Mouse (Mus musculus): ENCODE data around the gene Psma3. TPM values are rescaled to one million over a fixed set of nuclear protein-coding genes. Genes with fewer than 3 reads are reported as not detected.
"Not testable (repeated sequence)": the region's sequence is repeated elsewhere in the genome, so short reads cannot be mapped to it uniquely, and the experiment has no call there.

Psma3 gene
- total RNA-seq, 2 experiments from 2014 or later, result 252 to 324 TPM

GRCm38 (mm10) chr12:71000344-71000743 lies 25.9 kb downstream of the Psma3 start:
- ATAC-seq (ENCODE audit: poor library complexity, severe bottlenecking), result no peak

GRCm38 (mm10) chr12:71001456-71001855 lies 27.0 kb downstream of the Psma3 start:
- no peak for ATAC-seq (ENCODE audit: poor library complexity, severe bottlenecking)

GRCm38 (mm10) chr12:71003760-71004426 lies 29.5 kb downstream of the Psma3 start:
- ATAC-seq (ENCODE audit: poor library complexity, severe bottlenecking), result no peak

GRCm38 (mm10) chr12:71006141-71006540 lies 31.7 kb downstream of the Psma3 start:
- ATAC-seq (ENCODE audit: poor library complexity, severe bottlenecking), result no peak

GRCm38 (mm10) chr12:71006901-71007300 lies 32.5 kb downstream of the Psma3 start:
- no peak for ATAC-seq (ENCODE audit: poor library complexity, severe bottlenecking)

- no peak for ATAC-seq (ENCODE audit: poor library complexity, severe bottlenecking)
These were observed 35.3 kb downstream of the Psma3 start for GRCm38 (mm10) chr12:71009769-71010168.

- ATAC-seq (ENCODE audit: poor library complexity, severe bottlenecking), result peak; percentile 49
These were observed 40.5 kb downstream of the Psma3 start for GRCm38 (mm10) chr12:71014845-71015362.

GRCm38 (mm10) chr12:71015363-71016210 lies 41.2 kb downstream of the Psma3 start, which contains the start of gene Arid4a:
Gene Arid4a, plus strand, starts transcription at chr12:71015990.
- ATAC-seq (ENCODE audit: poor library complexity, severe bottlenecking), result peak; percentile 84

- ATAC-seq (ENCODE audit: poor library complexity, severe bottlenecking), result no peak
These were observed 41.7 kb downstream of the Psma3 start for GRCm38 (mm10) chr12:71016211-71016502.

- ATAC-seq (ENCODE audit: poor library complexity, severe bottlenecking), result peak; percentile 22
These were observed 42.3 kb downstream of the Psma3 start for GRCm38 (mm10) chr12:71016503-71017241.

- ATAC-seq (ENCODE audit: poor library complexity, severe bottlenecking), result no peak
These were observed 42.8 kb downstream of the Psma3 start for GRCm38 (mm10) chr12:71017242-71017571.

- no peak for ATAC-seq (ENCODE audit: poor library complexity, severe bottlenecking)
These were observed 43.4 kb downstream of the Psma3 start for GRCm38 (mm10) chr12:71017827-71018226.

- ATAC-seq (ENCODE audit: poor library complexity, severe bottlenecking), result no peak
These were observed 44.8 kb downstream of the Psma3 start for GRCm38 (mm10) chr12:71019211-71019610.

GRCm38 (mm10) chr12:71024411-71024810 lies 50.0 kb downstream of the Psma3 start:
- ATAC-seq (ENCODE audit: poor library complexity, severe bottlenecking), result no peak

GRCm38 (mm10) chr12:71028265-71028664 lies 53.8 kb downstream of the Psma3 start:
- not testable (repeated sequence) for ATAC-seq (ENCODE audit: poor library complexity, severe bottlenecking)

GRCm38 (mm10) chr12:71030260-71030659 lies 55.8 kb downstream of the Psma3 start:
- no peak for ATAC-seq (ENCODE audit: poor library complexity, severe bottlenecking)

- ATAC-seq (ENCODE audit: poor library complexity, severe bottlenecking), result no peak
These were observed 56.3 kb downstream of the Psma3 start for GRCm38 (mm10) chr12:71030722-71031121.

- no peak for ATAC-seq (ENCODE audit: poor library complexity, severe bottlenecking)
These were observed 61.4 kb downstream of the Psma3 start for GRCm38 (mm10) chr12:71035826-71036225.

GRCm38 (mm10) chr12:71036729-71037404 lies 62.4 kb downstream of the Psma3 start:
- ATAC-seq (ENCODE audit: poor library complexity, severe bottlenecking), result peak; percentile 56

- ATAC-seq (ENCODE audit: poor library complexity, severe bottlenecking), result peak; percentile 95
These were observed 66.0 kb downstream of the Psma3 start for GRCm38 (mm10) chr12:71040462-71040861.

- no peak for ATAC-seq (ENCODE audit: poor library complexity, severe bottlenecking)
These were observed 68.0 kb downstream of the Psma3 start for GRCm38 (mm10) chr12:71042451-71042850.
